Mouse (Mus musculus) Patski (cell line): ENCODE results near the gene Tgfbr3. TPM values are rescaled to one million over a fixed set of nuclear protein-coding genes. Genes with fewer than 3 reads are reported as not detected.

Experiments
- ATAC-seq: fragments of 100-300 bp; one replicate; pipeline ENCODE4 v1.8.0; 2021
- CTCF ChIA-PET: fragments of 350-600 bp; sonication (Branson Sonifier 250); formaldehyde crosslinking; loops from one replicate; lab custom pipeline; 2022; ENCODE audit warnings: inconsistent platforms; lab: Charles Lee
- POLR2A ChIA-PET: fragments of 350-600 bp; sonication (Branson Sonifier 250); formaldehyde crosslinking; loops from one replicate; lab custom pipeline; 2022; ENCODE audit warnings: antibody characterized with exemption, inconsistent platforms; lab: Charles Lee
- DNase-seq: peaks from one replicate; pipeline ENCODE4 v3.0.0-alpha.2; 2011; ENCODE audit warnings: low read depth, low spot score
- H3K27me3 ChIP-seq: fragments of 371-371 bp; one replicate; pipeline ENCODE4 v1.5.1; 2021
- CTCF ChIP-seq: fragments of 100-300 bp; IDR thresholded peaks from one replicate; pipeline ENCODE4 v1.5.1; 2021
- in situ Hi-C: fragments of 300-500 bp; cut with MboI; formaldehyde crosslinking; loops from 3 replicates; pipeline ENCODE4 v1.11.1; 2018; ENCODE audit warnings: low pct_unique_long_range_greater_than_20kb, mixed read lengths
- polyA plus RNA-seq: library from polyadenylated mRNA; unstranded; gene quantifications from one replicate; pipeline ENCODE4 v1.2.3, GENCODE M21; 2021

The Tgfbr3 gene
- polyA plus RNA-seq, 1 experiment from 2014 or later, result 35.6 TPM

GRCm38 (mm10) chr5:107126561-107126960 is 162.9 kb downstream of the Tgfbr3 start:
- H3K27me3 ChIP-seq, result no peaks in the 10 kb centered on the region
- ChIA-PET CTCF (interaction anchor here (0.8 to 1.4 kb wide), 4 partner anchors 24 to 139 kb away, joined by 3 read pairs; no protein-coding TSS in a partner anchor), POLR2A (no interaction called here)
- TF ChIP-seq CTCF, result no peak
- in situ Hi-C loops, result no loop called here
- no peak for ATAC-seq
- DNase-seq, result peak; percentile 90

- ChIA-PET POLR2A (interaction anchor here (1.0 kb wide), 1 partner anchor 129 kb away, joined by 3 read pairs; no protein-coding TSS in a partner anchor), CTCF (interaction anchor here (0.8 to 1.0 kb wide), 2 partner anchors 11 to 162 kb away, joined by 3 read pairs; no protein-coding TSS in a partner anchor)
- in situ Hi-C loops, result no loop called here
- no peaks in the 10 kb centered on the region for H3K27me3 ChIP-seq
- ATAC-seq, result peak; percentile 32
- DNase-seq, result peak; percentile 46
- TF ChIP-seq CTCF, result no peak
Observed at GRCm38 (mm10) chr5:107125131-107125530, 164.3 kb downstream of the Tgfbr3 start.

GRCm38 (mm10) chr5:107124531-107124930 is 164.9 kb downstream of the Tgfbr3 start:
- ChIA-PET CTCF (interaction anchor here (0.8 kb wide), 1 partner anchor 10 kb away, joined by 3 read pairs; no protein-coding TSS in a partner anchor), POLR2A (interaction anchor here (0.8 to 1.0 kb wide), 2 partner anchors 43 to 129 kb away, joined by 3 read pairs; no protein-coding TSS in a partner anchor)
- TF ChIP-seq CTCF, result no peak
- peak; percentile 49 for ATAC-seq
- in situ Hi-C loops, result no loop called here
- peak; percentile 92 for DNase-seq
- H3K27me3 ChIP-seq, result no peaks in the 10 kb centered on the region

GRCm38 (mm10) chr5:107122622-107123021 is 166.8 kb downstream of the Tgfbr3 start:
- ATAC-seq (no peak), DNase-seq (no peak)
- ChIA-PET CTCF (interaction anchor here (1.3 kb wide), 1 partner anchor 132 kb away, joined by 3 read pairs; no protein-coding TSS in a partner anchor), POLR2A (no interaction called here)
- in situ Hi-C loops, result no loop called here
- no peaks in the 10 kb centered on the region for H3K27me3 ChIP-seq
- TF ChIP-seq CTCF, result no peak

- ChIA-PET POLR2A (interaction anchor here (0.9 kb wide), 1 partner anchor 9 kb away, joined by 3 read pairs; no protein-coding TSS in a partner anchor), CTCF (no interaction called here)
- H3K27me3 ChIP-seq, result no peaks in the 10 kb centered on the region
- in situ Hi-C loops, result no loop called here
- ATAC-seq, result no peak
- TF ChIP-seq CTCF, result no peak
- DNase-seq, result no peak
Observed at GRCm38 (mm10) chr5:107121086-107121485, 168.3 kb downstream of the Tgfbr3 start.

- ATAC-seq (no peak), DNase-seq (no peak)
- in situ Hi-C loops, result no loop called here
- H3K27me3 ChIP-seq, result no peaks in the 10 kb centered on the region
- ChIA-PET POLR2A (no interaction called here), CTCF (no interaction called here)
- no peak for TF ChIP-seq CTCF
Observed at GRCm38 (mm10) chr5:107120624-107121023, 168.8 kb downstream of the Tgfbr3 start.

- TF ChIP-seq CTCF, result no peak
- no peak for DNase-seq
- ATAC-seq, result no peak
- H3K27me3 ChIP-seq, result no peaks in the 10 kb centered on the region
- POLR2A ChIA-PET, result no interaction called here
- in situ Hi-C loops, result no loop called here
- CTCF ChIA-PET, result no interaction called here
Observed at GRCm38 (mm10) chr5:107119896-107120295, 169.5 kb downstream of the Tgfbr3 start.

- no peaks in the 10 kb centered on the region for H3K27me3 ChIP-seq
- DNase-seq (no peak), ATAC-seq (no peak)
- ChIA-PET POLR2A (interaction anchor here (0.6 kb wide), 1 partner anchor 123 kb away, joined by 3 read pairs; no protein-coding TSS in a partner anchor), CTCF (no interaction called here)
- TF ChIP-seq CTCF, result no peak
- in situ Hi-C loops, result no loop called here
Observed at GRCm38 (mm10) chr5:107116821-107117220, 172.6 kb downstream of the Tgfbr3 start.

GRCm38 (mm10) chr5:107112656-107113275 is 176.7 kb downstream of the Tgfbr3 start:
- CTCF ChIA-PET, result interaction anchor here (1.4 to 1.8 kb wide), 2 partner anchors 12 to 31 kb away, joined by 5 read pairs; no protein-coding TSS in a partner anchor
- DNase-seq, result no peak
- H3K27me3 ChIP-seq, result no peaks in the 10 kb centered on the region
- POLR2A ChIA-PET, result no interaction called here
- in situ Hi-C loops, result no loop called here
- ATAC-seq, result no peak
- no peak for TF ChIP-seq CTCF

GRCm38 (mm10) chr5:107111802-107112201 is 177.6 kb downstream of the Tgfbr3 start:
- POLR2A ChIA-PET, result interaction anchor here (0.6 kb wide), 1 partner anchor 42 kb away, joined by 3 read pairs; no protein-coding TSS in a partner anchor

More at GRCm38 (mm10) chr5:107111802-107112201, 177.6 kb downstream of the Tgfbr3 start:
- DNase-seq (no peak), ATAC-seq (no peak)
- no peaks in the 10 kb centered on the region for H3K27me3 ChIP-seq
- in situ Hi-C loops, result no loop called here
- TF ChIP-seq CTCF, result no peak
- CTCF ChIA-PET, result interaction anchor here (1.4 to 1.8 kb wide), 2 partner anchors 11 to 32 kb away, joined by 5 read pairs; no protein-coding TSS in a partner anchor
